Mouse (Mus musculus): ENCODE measurements around the gene Gabarapl2.

Gabarapl2 gene

DNA sequence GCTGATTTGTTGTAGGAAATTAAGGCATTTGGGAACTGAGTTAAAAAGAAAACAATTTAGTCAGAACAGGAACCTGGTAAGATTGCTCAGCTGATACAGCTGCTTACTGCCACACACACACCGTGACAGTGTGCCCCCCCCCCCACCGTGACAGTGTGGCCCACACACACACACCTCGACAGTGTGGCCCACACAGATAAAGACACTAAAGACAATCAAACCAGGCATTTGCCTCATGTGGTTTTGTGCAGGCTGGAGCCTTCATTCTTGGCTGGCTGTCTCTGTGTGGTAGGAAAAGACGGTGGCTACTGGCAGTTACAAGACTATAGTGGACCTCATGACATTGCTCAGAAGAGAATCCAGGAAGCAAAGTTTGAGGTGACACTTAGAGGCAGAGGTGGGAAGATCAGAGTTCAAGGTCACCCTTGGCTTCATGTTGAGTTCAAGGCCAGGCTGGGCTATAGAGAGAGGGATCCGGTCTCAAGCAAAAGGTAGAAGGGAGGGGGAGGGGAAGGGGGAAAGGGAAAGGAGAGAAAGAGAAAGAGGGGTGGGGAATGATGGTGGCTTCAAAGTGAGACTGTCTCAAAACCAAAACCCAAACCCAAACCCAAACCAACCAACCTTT lies 26.9 kb downstream of the Gabarapl2 start:
- no peak for DNase-seq (ENCODE audit: low spot score in 2 of 2)

- no peak for DNase-seq (ENCODE audit: low spot score in 2 of 2)
Measured at GRCm38 (mm10) chr8:111968541-111968940, 28.0 kb downstream of the Gabarapl2 start.

DNA sequence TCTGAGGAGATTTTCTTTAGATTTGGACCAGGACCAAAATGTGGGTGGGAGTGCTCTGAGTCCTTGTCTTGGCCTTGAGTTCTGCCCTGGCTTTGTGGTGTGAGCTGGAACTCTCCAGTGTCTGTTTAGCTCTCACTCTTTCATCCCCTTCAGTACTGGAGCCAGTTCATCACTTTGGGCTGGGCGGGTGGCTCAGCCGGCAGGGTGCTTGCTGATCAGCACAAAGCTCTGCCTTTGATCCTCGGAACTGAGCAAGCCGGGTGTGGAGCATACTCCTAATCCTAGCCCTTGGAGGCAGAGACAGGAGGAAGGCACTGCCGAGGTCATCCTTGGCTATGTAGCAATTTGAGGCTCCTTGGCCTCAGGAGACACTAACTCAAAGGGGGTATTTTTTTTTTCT lies 28.5 kb downstream of the Gabarapl2 start:
- no peak for DNase-seq (ENCODE audit: low spot score in 2 of 2)

GRCm38 (mm10) chr8:111974138-111974537 lies 33.6 kb downstream of the Gabarapl2 start:
- DNase-seq (ENCODE audit: low spot score in 2 of 2), result no peak

DNA sequence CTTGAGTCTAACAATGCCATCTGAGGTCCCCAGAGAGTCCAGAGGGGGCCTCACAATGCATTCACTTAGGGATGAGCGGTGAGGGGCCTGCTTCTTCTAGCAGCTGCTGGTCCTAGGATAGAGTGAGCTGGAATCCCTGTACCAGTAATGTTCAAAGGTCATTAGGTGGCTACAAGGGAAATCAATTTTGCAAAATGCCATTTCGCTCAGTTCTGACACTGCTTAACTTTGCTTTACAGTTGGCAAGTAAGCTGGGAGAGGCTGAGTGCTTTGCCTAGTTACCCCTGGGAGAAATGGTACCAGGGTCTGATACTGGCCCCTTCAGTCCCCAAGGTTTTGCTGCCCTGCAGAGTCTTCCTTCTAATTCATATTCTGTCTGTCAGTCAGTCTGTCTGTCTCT lies 35.2 kb downstream of the Gabarapl2 start:
- no peak for DNase-seq (ENCODE audit: low spot score in 2 of 2)

- no peak for DNase-seq (ENCODE audit: low spot score in 2 of 2)
Measured at GRCm38 (mm10) chr8:111976326-111976725, 35.8 kb downstream of the Gabarapl2 start.

GRCm38 (mm10) chr8:111978147-111978546 lies 37.6 kb downstream of the Gabarapl2 start:
- DNase-seq (ENCODE audit: low spot score in 2 of 2), result no peak

DNA sequence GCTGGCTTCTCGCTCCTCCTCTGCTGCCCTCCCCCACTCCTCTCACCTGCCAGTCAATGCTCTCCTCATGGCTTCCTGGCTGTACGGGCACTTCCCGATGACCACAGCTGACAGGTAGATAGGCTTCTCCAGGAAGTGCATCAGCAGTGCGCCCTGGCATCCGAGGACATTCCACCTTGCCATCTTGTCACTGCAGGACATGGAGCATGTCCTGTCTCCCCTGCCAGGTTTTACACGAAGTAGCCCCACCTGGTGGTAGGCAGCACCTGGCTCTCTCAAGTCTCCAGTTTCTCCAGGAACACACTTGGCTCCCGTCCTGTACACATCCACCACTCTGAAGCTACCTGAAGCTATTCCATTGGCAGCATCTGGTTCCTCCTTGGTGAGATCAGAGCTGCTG lies 41.6 kb downstream of the Gabarapl2 start:
- DNase-seq (ENCODE audit: low spot score in 2 of 2), result no peak

DNA sequence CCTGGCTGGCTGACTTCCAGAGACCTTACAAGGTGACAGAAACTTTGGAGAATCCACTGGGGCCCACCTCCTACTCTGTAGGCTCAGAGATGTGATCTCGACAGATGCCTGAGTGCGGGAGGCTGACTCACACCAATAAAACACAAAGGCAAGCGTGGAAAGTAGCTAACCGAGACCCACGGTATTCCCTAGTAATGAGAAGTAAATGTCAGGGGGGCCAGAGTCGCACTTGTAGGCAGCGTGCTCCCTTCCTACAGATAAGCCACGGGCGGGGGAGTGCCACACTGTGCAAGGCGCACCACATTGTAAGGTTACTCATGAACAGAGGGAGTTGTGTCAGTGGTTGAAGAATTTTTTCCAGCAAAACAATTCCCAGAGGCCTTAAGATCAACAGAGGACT lies 44.0 kb downstream of the Gabarapl2 start:
- no peak for DNase-seq (ENCODE audit: low spot score in 2 of 2)

GRCm38 (mm10) chr8:111989911-111990310 lies 49.4 kb downstream of the Gabarapl2 start:
- peak; percentile 55 to 79 for DNase-seq (ENCODE audit: low spot score in 2 of 2)

- DNase-seq (ENCODE audit: low spot score in 2 of 2), result no peak
Measured at GRCm38 (mm10) chr8:111991278-111991677, 50.8 kb downstream of the Gabarapl2 start.

DNA sequence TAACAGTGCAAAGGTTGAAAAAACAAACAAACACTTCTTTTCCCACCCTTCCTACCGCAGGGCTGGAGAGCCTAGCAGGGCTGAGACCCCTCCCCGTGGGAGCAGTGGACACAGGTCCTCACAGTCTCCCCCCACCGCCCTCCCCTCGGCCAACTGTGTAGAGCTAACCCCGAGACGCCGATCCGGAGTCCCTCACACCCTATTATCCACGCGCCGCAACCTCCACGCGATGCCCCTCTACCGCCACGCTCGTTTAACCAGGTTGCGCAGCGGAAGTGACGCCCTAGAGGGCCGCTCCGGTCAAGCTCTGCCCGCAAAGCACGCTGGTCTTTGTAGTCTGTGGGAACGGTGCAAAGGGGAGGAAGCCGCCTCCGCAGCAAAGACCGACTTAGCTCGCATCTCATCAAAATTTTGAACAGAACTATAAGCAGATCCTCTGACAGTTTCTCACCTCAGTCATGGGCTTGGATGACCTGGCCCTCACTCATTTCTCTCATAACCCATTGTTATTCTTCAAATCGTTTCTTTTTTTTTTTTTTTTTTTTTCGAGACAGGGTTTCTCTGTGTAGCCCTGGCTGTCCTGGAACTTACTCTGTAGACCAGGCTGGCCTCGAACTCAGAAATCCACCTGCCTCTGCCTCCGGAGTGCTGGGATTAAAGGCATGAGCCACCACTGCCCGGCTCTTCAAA lies 51.7 kb downstream of the Gabarapl2 start, which contains the start of gene Adat1:
TSS of gene Adat1 (minus strand) at position 290 of the 690 bp plus-strand sequence.
- DNase-seq (ENCODE audit: low spot score in 2 of 2), result peak; percentile 66 to 77

GRCm38 (mm10) chr8:111992703-111993039 lies 52.2 kb downstream of the Gabarapl2 start:
- no peak for DNase-seq (ENCODE audit: low spot score in 2 of 2)

Data from cerebellum, postnatal 4 days (tissue).